Mouse (Mus musculus): ENCODE measurements around the gene Gtf3c1. TPM values are rescaled to one million over a fixed set of nuclear protein-coding genes. Genes with fewer than 3 reads are reported as not detected.

The Gtf3c1 gene
- polyA plus RNA-seq, 1 experiment: 25.8 TPM

DNA sequence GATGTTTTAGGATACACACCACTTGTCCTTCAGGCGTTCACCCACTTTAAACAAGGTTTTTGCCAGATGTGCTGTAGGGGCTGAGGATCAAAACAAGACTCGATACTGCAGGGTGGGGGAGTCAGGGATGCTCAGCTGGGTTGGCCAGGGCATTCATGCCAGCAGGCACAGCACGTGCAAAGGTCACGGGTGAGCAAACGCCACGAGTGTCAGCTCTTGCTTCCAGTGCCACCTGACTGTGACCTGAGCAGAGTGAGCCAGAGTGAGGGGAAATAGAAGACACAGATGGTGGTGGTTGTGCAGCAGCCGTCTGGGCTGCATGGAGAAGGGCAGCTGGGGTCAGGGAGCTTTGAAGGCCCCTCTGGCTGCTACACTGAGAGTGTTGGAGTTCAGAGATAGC is 81.8 kb downstream of the Gtf3c1 start:
- WGBS: 32% methylated on average over 7 of the region's 7 CpGs
- Histone ChIP-seq H3K4me3 (ENCODE audit: extremely low read depth, insufficient read depth, insufficient read length) (no peak overlapping the region), H3K27me3 (ENCODE audit: control insufficient read depth, insufficient read depth, low read length) (no peaks in the 10 kb centered on the region), H3K27ac (ENCODE audit: insufficient read depth, low read length) (peak overlapping the region; percentile 32; the same call in 1 of the 2 replicates), H3K4me1 (ENCODE audit: control insufficient read depth, insufficient read depth, insufficient read length) (peaks cover 39% of the 10 kb centered on the region; the same call in 1 of the 2 replicates), H3K36me3 (ENCODE audit: control insufficient read depth, insufficient read depth, low read length) (peaks cover 52% of the 10 kb centered on the region)
- no peak for DNase-seq (ENCODE audit: low read depth in 1 of 2, low spot score in 2 of 2)
- no peak for TF ChIP-seq POLR2A (IDR thresholded peaks at IDR 0.05; ENCODE audit: low read depth, low read length)

GRCm38 (mm10) chr7:125625219-125625618 is 82.4 kb downstream of the Gtf3c1 start:
- Histone ChIP-seq H3K4me1 (ENCODE audit: control insufficient read depth, insufficient read depth, insufficient read length) (peaks cover 42% of the 10 kb centered on the region; the same call in 1 of the 2 replicates), H3K27ac (ENCODE audit: insufficient read depth, low read length) (no peak overlapping the region), H3K36me3 (ENCODE audit: control insufficient read depth, insufficient read depth, low read length) (peaks cover 54% of the 10 kb centered on the region), H3K4me3 (ENCODE audit: extremely low read depth, insufficient read depth, insufficient read length) (no peak overlapping the region), H3K27me3 (ENCODE audit: control insufficient read depth, insufficient read depth, low read length) (no peaks in the 10 kb centered on the region)
- WGBS: 66% methylated on average over 4 of the region's 4 CpGs
- no peak for DNase-seq (ENCODE audit: low read depth in 1 of 2, low spot score in 2 of 2)
- no peak for TF ChIP-seq CTCF (IDR thresholded peaks at IDR 0.05; ENCODE audit: extremely low read depth, insufficient read depth, insufficient read length, insufficient replicate concordance)
- TF ChIP-seq POLR2A (IDR thresholded peaks at IDR 0.05; ENCODE audit: low read depth, low read length): no peak

- peaks cover 46% of the 10 kb centered on the region for H3K36me3 ChIP-seq (ENCODE audit: control insufficient read depth, insufficient read depth, low read length)
Observed at GRCm38 (mm10) chr7:125622741-125623685, 84.6 kb downstream of the Gtf3c1 start.

GRCm38 (mm10) chr7:125620077-125620476 is 87.5 kb downstream of the Gtf3c1 start:
- WGBS: 53% methylated on average over 4 of the region's 4 CpGs
- H3K27ac ChIP-seq (ENCODE audit: insufficient read depth, low read length): no peak overlapping the region
- H3K4me3 ChIP-seq (ENCODE audit: extremely low read depth, insufficient read depth, insufficient read length): no peak overlapping the region
- DNase-seq (ENCODE audit: low read depth in 1 of 2, low spot score in 2 of 2): no peak
- TF ChIP-seq CTCF (IDR thresholded peaks at IDR 0.05; ENCODE audit: extremely low read depth, insufficient read depth, insufficient read length, insufficient replicate concordance): no peak
- TF ChIP-seq POLR2A (IDR thresholded peaks at IDR 0.05; ENCODE audit: low read depth, low read length): no peak
- peaks cover 27% of the 10 kb centered on the region; the same call in 1 of the 2 replicates for H3K4me1 ChIP-seq (ENCODE audit: control insufficient read depth, insufficient read depth, insufficient read length)
- peaks cover 31% of the 10 kb centered on the region for H3K36me3 ChIP-seq (ENCODE audit: control insufficient read depth, insufficient read depth, low read length)
- no peaks in the 10 kb centered on the region for H3K27me3 ChIP-seq (ENCODE audit: control insufficient read depth, insufficient read depth, low read length)

More at GRCm38 (mm10) chr7:125622741-125623685, 84.6 kb downstream of the Gtf3c1 start:
- H3K4me1 ChIP-seq (ENCODE audit: control insufficient read depth, insufficient read depth, insufficient read length): peaks cover 34% of the 10 kb centered on the region; the same call in 1 of the 2 replicates
- 70% methylated on average over 7 of the region's 7 CpGs for WGBS
- H3K27ac ChIP-seq (ENCODE audit: insufficient read depth, low read length): peak overlapping the region; percentile 6; the same call in 1 of the 2 replicates
- no peaks in the 10 kb centered on the region for H3K27me3 ChIP-seq (ENCODE audit: control insufficient read depth, insufficient read depth, low read length)
- no peak for DNase-seq (ENCODE audit: low read depth in 1 of 2, low spot score in 2 of 2)
- no peak for TF ChIP-seq POLR2A (IDR thresholded peaks at IDR 0.05; ENCODE audit: low read depth, low read length)
- no peak for TF ChIP-seq CTCF (IDR thresholded peaks at IDR 0.05; ENCODE audit: extremely low read depth, insufficient read depth, insufficient read length, insufficient replicate concordance)
- no peak overlapping the region for H3K4me3 ChIP-seq (ENCODE audit: extremely low read depth, insufficient read depth, insufficient read length)

DNA sequence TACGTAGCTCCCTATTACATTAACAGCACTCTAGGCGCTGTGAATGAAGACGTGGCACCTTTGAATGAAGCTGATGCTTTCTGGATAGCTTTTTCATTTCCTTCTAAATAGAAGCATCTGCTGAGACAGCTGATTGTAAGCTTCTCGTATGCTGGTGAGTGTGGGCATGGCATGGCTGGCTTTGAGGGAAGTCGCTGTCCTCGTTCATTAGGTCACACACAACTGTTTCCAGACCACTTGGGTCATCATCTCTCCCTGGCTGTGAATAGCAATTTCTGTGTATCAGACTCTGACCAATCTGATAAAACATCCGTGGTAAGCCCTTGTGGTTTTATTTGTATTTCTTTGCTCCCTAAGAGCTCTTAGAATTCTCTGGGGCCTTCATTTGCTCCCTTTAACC is 89.6 kb downstream of the Gtf3c1 start:
- Histone ChIP-seq H3K36me3 (ENCODE audit: control insufficient read depth, insufficient read depth, low read length) (peaks cover 27% of the 10 kb centered on the region), H3K27me3 (ENCODE audit: control insufficient read depth, insufficient read depth, low read length) (no peaks in the 10 kb centered on the region), H3K27ac (ENCODE audit: insufficient read depth, low read length) (no peak overlapping the region), H3K4me3 (ENCODE audit: extremely low read depth, insufficient read depth, insufficient read length) (no peak overlapping the region), H3K4me1 (ENCODE audit: control insufficient read depth, insufficient read depth, insufficient read length) (peaks cover 26% of the 10 kb centered on the region; the same call in 1 of the 2 replicates)
- WGBS: 46% methylated on average over 7 of the region's 7 CpGs
- DNase-seq (ENCODE audit: low read depth in 1 of 2, low spot score in 2 of 2): no peak
- TF ChIP-seq POLR2A (IDR thresholded peaks at IDR 0.05; ENCODE audit: low read depth, low read length) (no peak), CTCF (IDR thresholded peaks at IDR 0.05; ENCODE audit: extremely low read depth, insufficient read depth, insufficient read length, insufficient replicate concordance) (no peak)

DNA sequence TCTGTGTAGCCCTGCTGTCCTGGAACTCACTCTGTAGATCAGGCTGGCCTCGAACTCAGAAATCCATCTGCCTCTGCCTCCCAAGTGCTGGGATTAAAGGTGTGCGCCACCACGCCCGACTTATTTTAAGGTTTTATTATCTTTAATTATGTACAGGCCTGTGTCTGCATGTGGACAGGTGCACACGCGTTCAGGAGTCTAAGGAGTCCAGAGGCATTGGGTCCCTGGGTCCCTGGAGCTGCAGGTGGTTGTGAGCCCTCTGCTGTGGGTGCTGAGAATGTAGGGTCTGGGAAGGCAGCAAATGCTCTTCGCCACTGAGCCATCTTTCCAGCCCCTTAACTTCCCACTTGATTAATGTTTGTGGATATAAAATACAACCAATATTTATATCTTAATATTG is 92.1 kb downstream of the Gtf3c1 start:
- no peak for TF ChIP-seq CTCF (IDR thresholded peaks at IDR 0.05; ENCODE audit: extremely low read depth, insufficient read depth, insufficient read length, insufficient replicate concordance)
- no peak for TF ChIP-seq POLR2A (IDR thresholded peaks at IDR 0.05; ENCODE audit: low read depth, low read length)
- Histone ChIP-seq H3K36me3 (ENCODE audit: control insufficient read depth, insufficient read depth, low read length) (peaks cover 25% of the 10 kb centered on the region), H3K4me1 (ENCODE audit: control insufficient read depth, insufficient read depth, insufficient read length) (peaks cover 8% of the 10 kb centered on the region; the same call in 1 of the 2 replicates), H3K27ac (ENCODE audit: insufficient read depth, low read length) (no peak overlapping the region), H3K4me3 (ENCODE audit: extremely low read depth, insufficient read depth, insufficient read length) (no peak overlapping the region), H3K27me3 (ENCODE audit: control insufficient read depth, insufficient read depth, low read length) (no peaks in the 10 kb centered on the region)
- DNase-seq (ENCODE audit: low read depth in 1 of 2, low spot score in 2 of 2): no peak
- WGBS: 88% methylated on average over 7 of the region's 7 CpGs
